Mouse (Mus musculus): ENCODE results near the gene Sec11a.

GRCm38 (mm10) chr7:80992980-80993833 lies 45.6 kb upstream of the Sec11a start, which contains the start of gene Zfp592:
- TF ChIP-seq CTCF (conservative IDR thresholded peaks at IDR 0.05; ENCODE audit: low read length): no peak
- no peak for TF ChIP-seq NANOG (IDR thresholded peaks at IDR 0.05; ENCODE audit: borderline replicate concordance, low read length)

All from E14TG2a.4 (cell line).